Mouse (Mus musculus) liver, adult 2 months (tissue): ENCODE measurements around the gene Tmem131.

ENCODE experiments used
- CTCF ChIP-seq: fragments of 200-500 bp; IDR thresholded peaks from 2 replicates; pipeline ENCODE4 v1.5.1; 2011; ENCODE audit warnings: low read depth, low read length, control low read depth
- POLR2A ChIP-seq: fragments of 200-500 bp; IDR thresholded peaks from 2 replicates; pipeline ENCODE4 v1.6.1; 2011; ENCODE audit warnings: low read length, control low read depth; ENCODE audit not compliant: insufficient read depth; ENCODE audit errors: extremely low read depth

DNA sequence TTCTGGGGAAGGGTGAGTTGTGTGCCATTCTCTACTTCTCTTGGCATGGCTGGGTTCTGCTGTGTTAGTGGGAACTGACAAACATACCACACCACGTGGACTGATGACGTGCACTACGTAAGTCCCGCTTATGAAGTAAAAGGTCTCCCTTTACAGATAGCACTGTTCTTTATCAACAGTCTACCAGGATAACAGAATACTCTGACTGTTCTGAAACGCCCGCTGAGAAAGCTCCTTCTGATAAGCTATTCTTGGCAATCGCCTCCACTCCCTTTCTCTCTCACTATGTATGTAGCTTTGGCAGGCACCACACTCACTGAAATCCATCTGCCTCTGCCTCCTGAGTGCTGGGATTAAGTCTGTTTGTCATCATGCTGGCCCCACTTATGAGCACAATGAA lies 130.1 kb downstream of the Tmem131 start:
- TF ChIP-seq CTCF (no peak), POLR2A (no peak)
